Mouse (Mus musculus): ENCODE measurements at regions not wholly inside any gene's neighbourhood (a gene's known extent, or its start where the extent isn't known, plus 50 kb on each side); places are given as distances from the start of the nearest gene placed in this dataset.

DNA sequence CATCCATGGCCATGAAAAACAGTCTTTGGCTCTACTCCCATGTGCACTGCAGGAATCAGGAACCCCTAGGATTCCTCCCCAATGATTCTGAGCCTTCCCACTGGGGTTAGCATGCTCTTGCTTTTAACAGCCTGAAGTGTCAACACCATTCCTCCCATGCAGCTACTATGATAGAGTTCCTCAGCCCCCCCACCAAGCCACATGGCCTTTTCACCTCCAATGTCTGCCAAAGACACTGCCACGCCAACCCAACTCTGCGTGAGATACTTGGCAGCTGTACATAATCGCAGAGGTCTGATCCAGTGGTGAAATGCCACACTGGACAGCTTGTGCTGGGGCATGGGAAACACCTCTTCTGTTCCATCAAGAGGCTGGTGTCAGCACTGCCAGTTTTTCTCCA lies 128.6 kb upstream of the H2al1a start:
- no peak for DNase-seq (ENCODE audit: extremely low spot score)

DNA sequence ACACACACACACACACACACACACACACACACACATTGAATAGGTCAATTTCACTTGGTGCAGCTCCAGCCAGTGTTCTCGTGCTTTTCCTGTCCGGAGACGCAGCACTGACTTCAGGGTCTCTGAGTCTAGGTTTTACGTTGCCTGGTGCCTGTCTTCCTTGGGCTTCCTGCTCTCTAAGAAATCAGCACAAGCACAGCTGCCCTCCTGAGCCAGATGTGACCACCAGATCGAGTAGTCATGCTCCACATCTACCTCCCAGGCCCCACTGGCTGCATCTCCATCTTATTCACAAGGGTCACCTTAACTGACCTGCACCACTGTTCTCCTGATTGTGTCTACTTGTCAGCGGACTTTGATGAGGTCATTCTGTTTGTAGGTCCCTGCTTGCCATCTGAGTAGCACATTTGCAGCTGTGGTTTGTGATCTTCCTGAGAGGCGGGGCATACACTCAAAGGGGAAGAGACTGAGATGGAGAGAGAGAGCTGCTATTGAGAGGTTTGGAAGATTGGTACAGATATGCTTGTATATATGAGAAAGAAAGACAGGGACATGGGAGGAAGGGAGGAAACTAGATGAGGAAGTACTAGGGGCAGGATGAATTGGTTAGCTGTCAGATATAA lies 118.8 kb upstream of the H2al1a start:
- DNase-seq (ENCODE audit: extremely low spot score) = no peak

DNA sequence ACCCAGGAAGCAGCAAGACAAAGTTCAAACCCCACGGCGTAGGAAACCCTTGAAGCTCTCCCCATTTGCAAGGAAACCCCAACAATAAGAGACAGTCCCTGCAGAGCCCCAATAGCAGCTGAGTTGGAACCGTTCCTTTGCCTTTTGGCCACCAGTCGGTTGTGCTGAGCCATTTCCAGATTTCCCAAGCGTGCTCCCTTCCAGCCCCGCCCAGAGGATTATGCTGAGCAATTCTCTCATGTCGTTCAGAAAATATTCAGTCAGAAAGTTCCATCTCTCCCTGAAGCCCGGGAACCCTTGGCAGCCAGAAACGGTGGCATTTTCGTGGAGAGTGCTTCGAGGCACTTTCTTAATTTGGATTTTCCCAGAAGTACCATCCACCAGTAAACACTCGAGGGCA lies 117.2 kb upstream of the H2al1a start:
- no peak for DNase-seq (ENCODE audit: extremely low spot score)

DNA sequence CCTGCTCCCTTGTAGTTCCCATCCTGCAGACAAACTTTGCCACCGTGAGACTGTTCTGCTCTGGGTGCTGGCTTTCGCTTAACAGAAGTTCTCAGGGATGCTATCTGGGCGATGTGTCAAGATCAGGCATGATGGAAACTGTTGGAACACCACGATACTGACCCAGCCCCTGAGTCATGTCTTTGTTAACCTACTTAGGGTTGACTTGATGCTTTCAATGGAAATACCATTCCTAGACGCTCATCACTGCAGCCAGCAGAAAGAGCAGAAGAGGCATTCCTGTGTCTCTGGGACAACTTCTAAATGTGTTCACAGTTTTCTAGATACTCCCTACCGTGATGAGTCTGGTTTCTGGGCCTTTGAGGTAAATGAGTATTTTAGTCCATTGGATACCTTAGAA lies 108.2 kb upstream of the H2al1a start:
- no peak for DNase-seq (ENCODE audit: extremely low spot score)

DNA sequence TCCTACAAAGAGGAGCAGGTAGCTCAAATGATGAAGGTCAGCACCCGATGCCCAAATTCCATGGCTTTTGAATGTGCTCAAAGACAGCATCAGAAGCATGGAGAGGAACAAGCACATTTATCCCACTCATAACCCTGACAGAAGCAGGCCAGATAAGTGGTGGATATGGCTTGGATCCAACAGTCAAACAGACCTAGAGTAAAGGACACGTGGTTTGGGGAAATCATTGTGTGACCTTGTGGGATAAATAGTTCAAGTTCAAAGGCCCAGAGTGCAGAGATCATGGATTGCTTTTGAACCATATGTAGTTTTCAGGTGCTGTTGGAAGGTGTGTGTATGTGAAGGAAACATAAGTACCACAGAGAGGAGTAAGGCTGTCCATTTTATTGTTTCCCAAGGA lies 94.9 kb upstream of the H2al1a start:
- DNase-seq (ENCODE audit: extremely low spot score) = no peak

DNA sequence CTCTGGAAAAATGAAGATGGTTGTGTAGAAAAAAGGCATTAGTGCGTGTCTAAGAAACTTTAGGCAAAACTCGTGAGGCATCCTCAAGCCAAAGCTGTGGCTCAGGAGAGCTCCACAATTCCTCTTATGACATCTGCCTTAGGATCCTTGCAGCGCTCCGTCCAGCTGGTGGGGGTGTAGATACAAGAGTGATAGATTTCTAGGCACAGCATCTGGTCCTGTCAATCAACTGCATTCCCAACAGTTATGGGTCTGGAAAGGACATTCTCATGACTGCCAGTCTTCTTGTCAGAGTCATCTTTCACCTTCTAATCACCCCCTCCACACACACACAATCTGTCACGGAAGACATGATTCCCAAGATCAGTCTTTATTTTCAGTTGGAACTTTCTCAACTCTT lies 89.2 kb upstream of the H2al1a start:
- no peak for DNase-seq (ENCODE audit: extremely low spot score)

DNA sequence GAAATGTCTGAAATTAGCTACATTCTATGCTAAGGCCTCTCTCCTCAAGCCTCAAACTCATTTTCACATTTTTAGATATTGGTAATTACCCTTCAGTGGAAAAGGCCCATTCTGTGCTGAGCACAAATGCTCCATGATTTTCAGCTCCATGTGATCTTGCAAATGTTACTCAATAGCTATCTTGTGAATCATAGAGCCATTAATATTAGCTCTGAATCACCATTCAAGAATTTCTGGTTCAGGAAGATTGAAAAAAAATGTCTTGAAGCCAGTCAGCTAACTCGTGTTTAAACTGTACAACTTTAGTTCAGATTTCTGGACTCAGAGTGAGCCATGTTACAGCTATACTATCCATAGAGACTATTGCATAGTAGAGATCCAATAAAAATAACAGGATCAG lies 86.2 kb upstream of the H2al1a start:
- DNase-seq (ENCODE audit: extremely low spot score) = no peak

DNA sequence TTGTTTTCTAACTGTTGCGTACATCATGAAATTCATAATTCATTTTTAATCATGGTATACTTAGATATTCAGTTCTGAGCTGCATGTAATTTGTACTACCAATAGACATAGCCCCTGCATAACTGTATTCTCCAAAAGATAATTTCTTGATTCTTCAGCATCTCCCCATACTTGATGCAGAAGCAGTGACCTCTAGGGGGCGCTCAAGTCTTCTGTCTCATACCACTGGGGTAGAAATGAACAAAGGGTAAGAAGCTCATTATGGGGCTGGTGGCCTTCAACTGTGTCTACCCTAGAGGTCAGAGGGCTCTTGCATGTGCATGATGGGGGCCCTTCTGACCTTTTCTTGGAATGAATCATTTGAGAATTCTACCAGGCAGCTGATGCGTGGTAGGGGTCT lies 85.6 kb upstream of the H2al1a start:
- peak; percentile 8 for DNase-seq (ENCODE audit: extremely low spot score)

DNA sequence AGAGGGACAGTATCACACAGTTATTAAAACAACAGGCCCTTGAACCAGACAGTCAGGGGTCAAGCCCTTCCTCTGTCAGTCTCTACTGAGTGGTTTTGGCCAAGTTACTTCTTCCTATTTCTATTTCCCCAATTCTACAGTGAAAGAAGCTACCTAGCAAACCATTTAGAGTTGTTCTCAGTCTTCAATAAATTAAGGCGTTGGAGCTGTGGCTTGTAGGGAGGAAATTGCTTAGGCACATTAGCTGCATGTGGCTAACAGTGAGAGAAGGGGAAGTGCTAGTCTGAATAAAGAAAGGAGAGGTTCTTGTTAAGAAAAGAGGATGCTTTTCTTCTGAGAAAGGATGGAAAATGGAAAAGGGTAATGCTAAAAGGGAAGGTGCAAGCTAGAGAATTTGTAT lies 60.0 kb upstream of the H2al1a start:
- DNase-seq (ENCODE audit: extremely low spot score) = no peak

DNA sequence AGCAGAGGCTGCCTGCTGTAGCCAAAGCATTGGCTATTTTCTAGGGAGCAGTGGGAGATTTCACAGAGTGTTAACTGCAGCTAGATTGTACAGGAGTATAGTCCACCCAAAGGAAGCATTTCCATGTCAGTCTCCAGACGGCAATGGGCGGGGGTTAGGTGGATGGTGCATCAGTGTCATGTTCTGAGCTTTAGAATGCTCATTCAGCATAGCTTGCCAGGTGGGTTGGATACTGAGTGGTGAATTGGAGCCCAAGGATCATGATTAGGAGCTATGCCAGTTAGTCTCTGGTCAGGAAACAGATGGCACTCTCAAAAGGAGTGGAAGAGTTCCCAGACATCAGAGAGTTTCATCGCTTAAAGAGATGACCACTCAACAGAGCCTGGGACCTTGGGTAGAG lies 53.5 kb upstream of the H2al1a start:
- DNase-seq (ENCODE audit: extremely low spot score) = no peak
